Mouse (Mus musculus): ENCODE measurements around the gene Myog. TPM values are rescaled to one million over a fixed set of nuclear protein-coding genes. Genes with fewer than 3 reads are reported as not detected.
"Not testable (repeated sequence)": the region's sequence is repeated elsewhere in the genome, so short reads cannot be mapped to it uniquely, and the experiment has no call there.

The Myog gene
- total RNA-seq (2015; ENCODE audit: low replicate concordance) = not detected in 2 replicates
- not detected in 2 replicates for total RNA-seq (2017; ENCODE audit: low replicate concordance)

GRCm38 (mm10) chr1:134289598-134290099, at the start of gene Myog:
Gene Myog, plus strand, starts transcription at chr1:134289989.
- ATAC-seq (replicated peaks; ENCODE audit: low FRiP score, poor library complexity, severe bottlenecking) = no peak

- ATAC-seq (replicated peaks; ENCODE audit: low FRiP score, poor library complexity, severe bottlenecking) = no peak
These were observed 49.1 kb upstream of the Myog start for GRCm38 (mm10) chr1:134240701-134241100.

- no peak for ATAC-seq (replicated peaks; ENCODE audit: low FRiP score, poor library complexity, severe bottlenecking)
These were observed 48.5 kb upstream of the Myog start for GRCm38 (mm10) chr1:134241298-134241697.

DNA sequence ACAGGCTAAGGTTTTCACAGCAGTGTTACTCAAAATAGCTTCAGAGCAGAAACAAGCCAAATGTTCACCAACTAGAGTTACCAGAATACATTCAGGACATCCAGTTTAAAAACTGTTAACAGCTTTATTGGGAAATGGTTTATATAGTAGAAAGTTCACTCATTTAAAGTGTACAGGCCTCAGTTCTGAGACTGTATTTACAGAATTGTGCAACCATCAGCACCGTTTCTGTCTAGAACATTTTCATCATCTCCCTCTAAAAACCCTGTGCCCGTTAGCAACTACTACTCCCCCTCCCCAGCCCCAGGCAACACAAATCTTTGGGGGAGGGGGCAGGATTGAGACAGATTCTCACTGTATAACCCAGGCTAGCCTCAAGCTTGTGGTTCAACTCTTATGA, 47.5 kb upstream of the Myog start:
- ATAC-seq (replicated peaks; ENCODE audit: low FRiP score, poor library complexity, severe bottlenecking) = no peak

GRCm38 (mm10) chr1:134243505-134243904, 46.3 kb upstream of the Myog start:
- ATAC-seq (replicated peaks; ENCODE audit: low FRiP score, poor library complexity, severe bottlenecking) = no peak

- 0 out of 2 replicates have a peak, but pooled peaks have one; percentile 51 for ATAC-seq (replicated peaks; ENCODE audit: low FRiP score, poor library complexity, severe bottlenecking)
These were observed 45.6 kb upstream of the Myog start for GRCm38 (mm10) chr1:134243948-134244914.

DNA sequence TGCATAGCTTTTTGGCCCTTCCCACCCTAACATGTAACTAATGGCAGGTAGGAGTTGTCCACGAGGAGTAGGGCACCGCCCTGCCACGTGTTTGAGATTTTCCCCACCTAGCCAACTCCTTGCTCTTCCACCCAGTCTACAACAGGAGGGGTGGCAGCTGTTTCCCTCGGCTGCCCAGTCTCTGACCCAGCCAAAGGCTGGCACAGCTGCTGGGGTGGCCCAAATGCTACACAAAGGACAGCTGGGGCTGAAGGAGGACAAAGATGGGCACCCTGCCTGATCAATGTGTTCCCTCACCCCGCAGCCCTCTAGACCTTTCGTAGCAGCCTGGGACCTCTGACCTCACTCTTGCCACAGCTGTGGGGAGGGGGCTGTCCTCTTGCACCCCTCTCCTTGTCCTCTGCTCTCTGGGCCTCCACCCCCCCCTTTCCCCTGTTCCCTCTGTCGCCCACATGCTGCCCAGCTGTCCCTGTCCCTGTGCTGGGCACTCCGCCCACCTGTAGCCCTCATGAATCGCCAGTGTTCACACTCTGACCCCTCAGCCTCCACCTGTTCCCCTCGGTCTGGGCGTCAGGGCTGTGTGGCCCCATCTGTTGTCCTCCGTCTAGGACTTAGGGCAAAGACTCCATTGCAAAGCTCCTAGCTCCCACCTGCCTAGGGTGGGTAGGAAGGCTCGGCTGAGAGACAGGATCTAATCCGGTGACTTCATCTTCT, 44.6 kb upstream of the Myog start:
- ATAC-seq (replicated peaks; ENCODE audit: low FRiP score, poor library complexity, severe bottlenecking) = no peak; the same call in 1 of the 2 replicates

- ATAC-seq (replicated peaks; ENCODE audit: low FRiP score, poor library complexity, severe bottlenecking) = no peak
These were observed 43.2 kb upstream of the Myog start for GRCm38 (mm10) chr1:134246590-134246989.

- ATAC-seq (replicated peaks; ENCODE audit: low FRiP score, poor library complexity, severe bottlenecking) = not testable (repeated sequence)
These were observed 40.1 kb upstream of the Myog start for GRCm38 (mm10) chr1:134249681-134250080.

DNA sequence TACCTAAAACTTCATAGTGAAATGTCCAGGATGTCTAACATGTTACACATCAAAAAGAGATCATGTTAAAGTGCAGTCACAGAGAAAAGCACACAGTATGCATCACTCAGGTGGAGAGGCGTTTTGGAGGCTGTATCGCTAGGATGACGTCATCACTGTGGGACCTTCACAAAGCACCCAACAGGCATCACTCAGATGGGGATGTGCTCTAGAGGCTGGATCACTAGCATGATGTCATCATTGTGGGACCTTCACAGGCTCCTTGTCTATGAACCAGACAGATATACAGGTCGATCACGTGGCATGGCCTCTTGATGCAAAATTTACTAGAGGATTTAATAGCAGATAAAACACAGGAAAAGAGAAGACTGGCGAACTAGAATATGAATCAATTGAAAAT, 25.4 kb upstream of the Myog start:
- ATAC-seq (replicated peaks; ENCODE audit: low FRiP score, poor library complexity, severe bottlenecking) = no peak

GRCm38 (mm10) chr1:134265797-134266196, 24.0 kb upstream of the Myog start:
- ATAC-seq (replicated peaks; ENCODE audit: low FRiP score, poor library complexity, severe bottlenecking) = no peak

DNA sequence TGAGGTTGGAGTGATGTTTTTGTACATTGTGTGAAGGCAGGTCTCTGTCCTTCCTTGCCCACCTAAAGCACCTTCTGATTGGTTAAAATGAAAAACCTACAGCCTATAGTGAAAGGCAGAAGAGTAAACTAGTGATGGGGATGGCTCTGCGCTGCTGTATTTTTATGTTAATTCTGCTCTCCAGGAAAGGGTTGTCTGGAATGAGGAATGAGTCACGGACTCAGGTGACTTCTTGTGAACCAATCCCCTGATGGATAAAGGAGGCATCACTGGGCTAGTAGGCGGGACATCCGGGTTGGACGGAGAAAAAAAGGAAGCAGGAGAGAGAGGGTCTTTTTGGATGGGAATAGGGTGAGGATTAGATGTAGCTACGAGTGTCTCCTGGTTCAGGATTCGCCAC, 19.8 kb upstream of the Myog start:
- no peak for ATAC-seq (replicated peaks; ENCODE audit: low FRiP score, poor library complexity, severe bottlenecking)

- no peak for ATAC-seq (replicated peaks; ENCODE audit: low FRiP score, poor library complexity, severe bottlenecking)
These were observed 17.0 kb upstream of the Myog start for GRCm38 (mm10) chr1:134272754-134273250.

GRCm38 (mm10) chr1:134273493-134274395, 16.0 kb upstream of the Myog start:
- no peak for ATAC-seq (replicated peaks; ENCODE audit: low FRiP score, poor library complexity, severe bottlenecking)

DNA sequence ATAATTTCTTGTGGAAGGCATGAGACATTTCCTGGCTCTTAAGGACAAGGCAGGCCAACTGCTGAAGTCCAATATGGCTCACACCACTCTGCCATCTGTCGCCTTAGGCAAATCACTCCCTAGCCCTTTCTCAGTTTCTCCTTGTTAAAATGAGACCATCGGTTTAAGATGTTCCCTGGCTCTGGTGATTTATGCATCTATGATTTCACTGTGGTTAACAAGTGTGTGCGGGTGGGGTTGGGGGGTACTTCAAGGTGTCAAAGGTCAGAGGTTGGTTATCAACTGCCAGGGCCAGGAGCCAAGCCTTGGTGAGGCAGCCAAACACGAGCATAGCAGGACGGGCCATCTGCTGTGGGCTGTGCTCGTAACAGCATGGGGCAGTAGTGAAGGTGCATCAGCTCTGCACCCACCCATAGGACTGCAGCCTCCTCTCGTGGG, 15.3 kb upstream of the Myog start:
- ATAC-seq (replicated peaks; ENCODE audit: low FRiP score, poor library complexity, severe bottlenecking) = no peak

DNA sequence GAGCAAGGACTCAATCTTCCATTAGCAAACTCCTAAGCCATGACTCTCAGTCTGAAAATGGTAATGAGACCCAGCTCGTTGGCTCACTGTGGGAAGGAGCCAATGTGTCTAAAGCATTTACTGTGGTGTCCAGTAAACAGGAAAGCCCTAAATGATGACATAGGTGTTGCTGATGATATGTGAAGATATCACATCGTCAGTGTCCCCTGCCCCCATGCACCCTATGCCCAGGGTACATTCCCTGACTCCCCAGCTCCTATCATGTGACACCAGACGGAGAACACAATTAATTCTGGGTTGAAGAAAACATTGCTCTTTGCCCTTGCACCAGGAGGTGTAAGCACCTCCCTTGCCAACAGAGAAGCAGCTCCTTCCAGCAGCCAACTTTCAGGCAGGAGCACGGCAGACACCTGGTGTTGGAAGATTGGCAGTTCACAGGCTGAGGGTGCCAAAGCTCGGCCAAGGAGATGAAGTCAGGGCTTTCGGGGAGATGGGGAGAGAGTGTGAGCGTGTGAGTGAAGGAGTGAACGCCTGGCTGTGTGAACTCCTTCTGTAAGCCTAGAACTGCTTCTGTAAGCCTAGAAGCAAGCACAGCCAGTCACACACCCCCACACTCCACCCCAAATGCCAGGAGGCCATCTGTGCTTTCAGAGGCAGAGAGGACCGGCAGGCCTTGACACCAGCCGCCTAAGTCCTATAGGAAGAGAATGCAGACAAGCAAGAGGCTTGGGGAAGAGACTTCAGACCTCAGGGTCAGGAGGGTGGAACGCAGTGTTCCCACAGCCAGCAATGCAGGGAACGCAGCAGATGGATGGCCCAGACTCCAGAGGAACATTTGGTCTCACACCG, 13.9 kb upstream of the Myog start:
- ATAC-seq (replicated peaks; ENCODE audit: low FRiP score, poor library complexity, severe bottlenecking) = no peak

- ATAC-seq (replicated peaks; ENCODE audit: low FRiP score, poor library complexity, severe bottlenecking) = no peak
These were observed 13.0 kb upstream of the Myog start for GRCm38 (mm10) chr1:134276823-134277222.

DNA sequence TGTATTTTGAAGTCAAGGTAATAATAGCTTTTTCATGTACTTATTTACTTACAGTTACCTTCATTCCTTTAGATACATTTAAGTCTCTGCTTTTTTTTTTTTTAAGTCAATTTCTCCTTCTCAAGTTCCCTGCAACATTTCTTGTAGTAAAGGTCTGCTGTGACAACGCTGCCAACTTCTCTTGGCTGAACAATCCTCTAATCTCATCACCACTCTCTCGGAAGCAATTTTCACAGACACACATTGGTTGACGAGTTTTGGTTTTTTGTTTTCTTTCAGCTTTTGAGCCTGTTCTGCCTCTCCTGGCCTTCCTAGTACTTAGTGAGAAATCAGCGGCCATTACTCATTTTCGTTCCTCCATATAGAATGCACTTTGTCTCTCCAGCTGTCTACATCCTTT, 9.6 kb upstream of the Myog start:
- no peak for ATAC-seq (replicated peaks; ENCODE audit: low FRiP score, poor library complexity, severe bottlenecking)

All from erythroblast, adult 5-6 weeks (primary cell).